Mouse (Mus musculus) megakaryocyte, embryonic 14.5 days (primary cell): ENCODE measurements around the gene L3mbtl1.

Experiments used
- FLI1 ChIP-seq: IDR thresholded peaks from 2 replicates; pipeline ENCODE4 v1.6.1; 2012; ENCODE audit warnings: low read length, inconsistent platforms, mixed read lengths
- GATA1 ChIP-seq: IDR thresholded peaks from 3 replicates; pipeline ENCODE4 v1.6.1; 2012; ENCODE audit warnings: mixed read lengths, low read length, inconsistent platforms, borderline replicate concordance

- TF ChIP-seq GATA1 (no peak), FLI1 (no peak)
These were observed 4.5 kb downstream of the L3mbtl1 start for GRCm38 (mm10) chr2:162947736-162948135.
